Mouse (Mus musculus): ENCODE data around the gene Eomes. TPM values are rescaled to one million over a fixed set of nuclear protein-coding genes. Genes with fewer than 3 reads are reported as not detected.

The Eomes gene
- polyA plus RNA-seq, 1 experiment from 2014 or later, result not detected

GRCm38 (mm10) chr9:118517619-118518018 lies 39.6 kb downstream of the Eomes start:
- Histone ChIP-seq H3K9ac (replicated peaks) (no peak overlapping the region), H3K4me3 (ENCODE audit: low read depth, low read length) (no peak overlapping the region), H3K27ac (ENCODE audit: low read depth) (no peak overlapping the region), H3K4me2 (ENCODE audit: low read depth, low read length) (no peak overlapping the region), H3K4me1 (ENCODE audit: insufficient read depth) (0 out of 2 replicates have a peak, but pooled peaks cover 6% of the 10 kb centered on the region), H3K27me3 (ENCODE audit: insufficient read depth, low read length) (no peaks in the 10 kb centered on the region), H3K36me3 (replicated peaks; ENCODE audit: insufficient read depth, low read length) (peaks cover 18% of the 10 kb centered on the region), H3K9me3 (ENCODE audit: low read length) (no peaks in the 10 kb centered on the region)
- ATAC-seq (no peak), DNase-seq (no peak)
- 83% methylated on average over 8 of the region's 8 CpGs for WGBS (ENCODE audit: insufficient replicate concordance)
- TF ChIP-seq EP300 (IDR thresholded peaks at IDR 0.05; ENCODE audit: low read depth) (no peak), CTCF (IDR thresholded peaks at IDR 0.05; ENCODE audit: low read depth) (no peak)

- H3K9me3 ChIP-seq (ENCODE audit: low read length), result no peaks in the 10 kb centered on the region
- no peak overlapping the region for H3K27ac ChIP-seq (ENCODE audit: low read depth)
- DNase-seq, result no peak
- 69% methylated on average over 8 of the region's 8 CpGs for WGBS (ENCODE audit: insufficient replicate concordance)
- H3K9ac ChIP-seq (replicated peaks), result no peak overlapping the region
- no peak overlapping the region for H3K4me3 ChIP-seq (ENCODE audit: low read depth, low read length)
- H3K4me1 ChIP-seq (ENCODE audit: insufficient read depth), result 0 out of 2 replicates have a peak, but pooled peaks cover 2% of the 10 kb centered on the region
- H3K27me3 ChIP-seq (ENCODE audit: insufficient read depth, low read length), result no peaks in the 10 kb centered on the region
- H3K36me3 ChIP-seq (replicated peaks; ENCODE audit: insufficient read depth, low read length), result peaks cover 18% of the 10 kb centered on the region
- no peak overlapping the region for H3K4me2 ChIP-seq (ENCODE audit: low read depth, low read length)
- no peak for TF ChIP-seq CTCF (IDR thresholded peaks at IDR 0.05; ENCODE audit: low read depth)
- no peak for TF ChIP-seq EP300 (IDR thresholded peaks at IDR 0.05; ENCODE audit: low read depth)
- ATAC-seq, result no peak
Observed at GRCm38 (mm10) chr9:118519101-118519500, 41.1 kb downstream of the Eomes start.

- H3K9me3 ChIP-seq (ENCODE audit: low read length), result no peaks in the 10 kb centered on the region
- H3K4me3 ChIP-seq (ENCODE audit: low read depth, low read length), result no peak overlapping the region
- H3K27me3 ChIP-seq (ENCODE audit: insufficient read depth, low read length), result no peaks in the 10 kb centered on the region
- TF ChIP-seq EP300 (IDR thresholded peaks at IDR 0.05; ENCODE audit: low read depth) (no peak), CTCF (IDR thresholded peaks at IDR 0.05; ENCODE audit: low read depth) (no peak)
- 59% methylated on average over 8 of the region's 8 CpGs for WGBS (ENCODE audit: insufficient replicate concordance)
- no peak overlapping the region for H3K9ac ChIP-seq (replicated peaks)
- H3K4me1 ChIP-seq (ENCODE audit: insufficient read depth), result 0 out of 2 replicates have a peak, but pooled peaks cover 2% of the 10 kb centered on the region
- H3K36me3 ChIP-seq (replicated peaks; ENCODE audit: insufficient read depth, low read length), result peaks cover 16% of the 10 kb centered on the region
- DNase-seq (no peak), ATAC-seq (no peak)
- H3K27ac ChIP-seq (ENCODE audit: low read depth), result no peak overlapping the region
- H3K4me2 ChIP-seq (ENCODE audit: low read depth, low read length), result no peak overlapping the region
Observed at GRCm38 (mm10) chr9:118520011-118520410, 42.0 kb downstream of the Eomes start.

- H3K4me1 ChIP-seq (ENCODE audit: insufficient read depth), result 0 out of 2 replicates have a peak, but pooled peaks cover 2% of the 10 kb centered on the region
- H3K27ac ChIP-seq (ENCODE audit: low read depth), result no peak overlapping the region
- no peaks in the 10 kb centered on the region for H3K9me3 ChIP-seq (ENCODE audit: low read length)
- TF ChIP-seq CTCF (IDR thresholded peaks at IDR 0.05; ENCODE audit: low read depth), result no peak
- TF ChIP-seq EP300 (IDR thresholded peaks at IDR 0.05; ENCODE audit: low read depth), result no peak
- DNase-seq (no peak), ATAC-seq (no peak)
- H3K27me3 ChIP-seq (ENCODE audit: insufficient read depth, low read length), result no peaks in the 10 kb centered on the region
- 54% methylated on average over 3 of the region's 3 CpGs for WGBS (ENCODE audit: insufficient replicate concordance)
- no peak overlapping the region for H3K4me3 ChIP-seq (ENCODE audit: low read depth, low read length)
- H3K9ac ChIP-seq (replicated peaks), result no peak overlapping the region
- H3K36me3 ChIP-seq (replicated peaks; ENCODE audit: insufficient read depth, low read length), result peaks cover 16% of the 10 kb centered on the region; the same call in 1 of the 2 replicates
- H3K4me2 ChIP-seq (ENCODE audit: low read depth, low read length), result no peak overlapping the region
Observed at GRCm38 (mm10) chr9:118520858-118521257, 42.8 kb downstream of the Eomes start.

GRCm38 (mm10) chr9:118521659-118522058 lies 43.6 kb downstream of the Eomes start:
- Histone ChIP-seq H3K36me3 (replicated peaks; ENCODE audit: insufficient read depth, low read length) (peaks cover 19% of the 10 kb centered on the region; the same call in 1 of the 2 replicates), H3K4me2 (ENCODE audit: low read depth, low read length) (no peak overlapping the region), H3K9ac (replicated peaks) (no peak overlapping the region), H3K27me3 (ENCODE audit: insufficient read depth, low read length) (no peaks in the 10 kb centered on the region), H3K4me1 (ENCODE audit: insufficient read depth) (0 out of 2 replicates have a peak, but pooled peaks cover 2% of the 10 kb centered on the region), H3K9me3 (ENCODE audit: low read length) (no peaks in the 10 kb centered on the region), H3K4me3 (ENCODE audit: low read depth, low read length) (no peak overlapping the region), H3K27ac (ENCODE audit: low read depth) (no peak overlapping the region)
- ATAC-seq (no peak), DNase-seq (no peak)
- TF ChIP-seq CTCF (IDR thresholded peaks at IDR 0.05; ENCODE audit: low read depth), result no peak
- TF ChIP-seq EP300 (IDR thresholded peaks at IDR 0.05; ENCODE audit: low read depth), result no peak
- WGBS (ENCODE audit: insufficient replicate concordance), result 85% methylated on average over 8 of the region's 8 CpGs

GRCm38 (mm10) chr9:118523738-118524137 lies 45.7 kb downstream of the Eomes start:
- H3K4me3 ChIP-seq (ENCODE audit: low read depth, low read length), result no peak overlapping the region
- DNase-seq, result no peak
- no peak overlapping the region for H3K9ac ChIP-seq (replicated peaks)
- H3K4me2 ChIP-seq (ENCODE audit: low read depth, low read length), result no peak overlapping the region
- TF ChIP-seq EP300 (IDR thresholded peaks at IDR 0.05; ENCODE audit: low read depth) (no peak), CTCF (IDR thresholded peaks at IDR 0.05; ENCODE audit: low read depth) (no peak)
- peaks cover 25% of the 10 kb centered on the region for H3K36me3 ChIP-seq (replicated peaks; ENCODE audit: insufficient read depth, low read length)
- 86% methylated on average over 11 of the region's 11 CpGs for WGBS (ENCODE audit: insufficient replicate concordance)
- 0 out of 2 replicates have a peak, but pooled peaks cover 2% of the 10 kb centered on the region for H3K4me1 ChIP-seq (ENCODE audit: insufficient read depth)
- no peaks in the 10 kb centered on the region for H3K9me3 ChIP-seq (ENCODE audit: low read length)
- no peaks in the 10 kb centered on the region for H3K27me3 ChIP-seq (ENCODE audit: insufficient read depth, low read length)
- ATAC-seq, result no peak
- H3K27ac ChIP-seq (ENCODE audit: low read depth), result no peak overlapping the region

All from liver, postnatal 0 days (tissue).